ENCODE assay signal across 18 mouse cellular contexts in the genomic region with DNA sequence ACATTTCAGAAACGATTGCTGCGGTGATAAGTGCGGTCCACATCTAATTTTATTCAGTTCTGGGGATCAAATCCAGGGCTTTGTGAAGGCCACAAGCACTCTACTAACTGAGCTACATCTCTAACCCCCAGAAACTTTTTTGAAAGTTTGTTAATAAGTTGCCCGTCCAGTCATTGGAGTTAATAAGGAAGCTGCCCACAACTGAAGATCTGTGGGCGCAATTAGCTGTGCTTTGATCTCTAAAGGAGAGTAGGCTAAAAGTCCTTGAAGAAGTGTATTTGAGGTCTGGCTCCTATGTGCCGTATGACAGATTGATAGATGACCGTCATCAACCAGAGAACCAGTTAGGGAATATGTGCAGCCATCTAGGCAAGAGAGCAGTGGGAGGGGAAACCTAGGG. TPM values are rescaled to one million over a fixed set of nuclear protein-coding genes. Genes with fewer than 3 reads are reported as not detected.
DNase-seq lines count a peak whose midpoint lies in the region; ATAC-seq lines count a peak whose summit lies in the region.
"Had no signal": no experiment of that assay in that cellular context is flagged by ENCODE, and none has a peak within 500 bp of the region (broad histone marks: within the 10 kb centered on the region; RNA-seq: fewer than 3 reads in every experiment).

No protein-coding gene starts in this region.

- 0 out of 2 replicates have a peak, but pooled peaks cover 2% of the 10 kb centered on the region for H3K9me3 ChIP-seq in kidney, embryonic 16.5 days (ENCODE audit: low read length)
- no peaks in the 10 kb centered on the region for H3K9me3 ChIP-seq in midbrain, embryonic 13.5 days
- H3K9me3 ChIP-seq: embryonic facial prominence, embryonic 10.5 days; embryonic facial prominence, embryonic 12.5 days; forebrain, embryonic 15.5 days had no signal

- WGBS in kidney, embryonic 16.5 days: 78% methylated on average over 7 of the region's 7 CpGs
- WGBS in midbrain, embryonic 13.5 days: 96% methylated on average over 7 of the region's 7 CpGs

- H3K36me3 ChIP-seq in kidney, embryonic 16.5 days (ENCODE audit: insufficient read depth, low read length): no peaks in the 10 kb centered on the region
- no peaks in the 10 kb centered on the region for H3K36me3 ChIP-seq in midbrain, embryonic 13.5 days
- H3K36me3 ChIP-seq: embryonic facial prominence, embryonic 10.5 days; embryonic facial prominence, embryonic 12.5 days; forebrain, embryonic 15.5 days had no signal

- H3K27me3 ChIP-seq in kidney, embryonic 16.5 days (ENCODE audit: insufficient read depth, low read length): no peaks in the 10 kb centered on the region
- H3K27me3 ChIP-seq in midbrain, embryonic 13.5 days: no peaks in the 10 kb centered on the region
- H3K27me3 ChIP-seq: embryonic facial prominence, embryonic 12.5 days; forebrain, embryonic 13.5 days; forebrain, embryonic 15.5 days had no signal

- no peak overlapping the region for H3K9ac ChIP-seq in kidney, embryonic 16.5 days (replicated peaks; ENCODE audit: low read length)
- no peak overlapping the region for H3K9ac ChIP-seq in midbrain, embryonic 13.5 days (replicated peaks)
- H3K9ac ChIP-seq: embryonic facial prominence, embryonic 12.5 days; forebrain, embryonic 13.5 days; forebrain, embryonic 15.5 days had no signal

- no peak overlapping the region for H3K27ac ChIP-seq in kidney, embryonic 16.5 days (ENCODE audit: low read length)
- no peak overlapping the region for H3K27ac ChIP-seq in midbrain, embryonic 13.5 days
- H3K27ac ChIP-seq: embryonic facial prominence, embryonic 10.5 days; embryonic facial prominence, embryonic 12.5 days; forebrain, embryonic 13.5 days; forebrain, embryonic 15.5 days had no signal

- peak; percentile 71 for DNase-seq in kidney, adult 9 months
- no peak for DNase-seq in kidney, postnatal 36 days
- no peak for DNase-seq in kidney, postnatal 14 days
- peak; percentile 30 for DNase-seq in forelimb bud, embryonic 11.5 days (ENCODE audit: low read depth, low spot score)
- DNase-seq: adrenal gland, adult 2 months; adrenal gland, postnatal 10 days; adrenal gland, postnatal 25 days; cerebellum, adult 11-12 months; cerebellum, adult 2 months; cerebellum, adult 9-10 months; cerebellum, postnatal 10 days; cerebellum, postnatal 25 days had no signal

- H3K4me1 ChIP-seq in kidney, embryonic 16.5 days (ENCODE audit: insufficient read depth, low read length): no peaks in the 10 kb centered on the region
- no peaks in the 10 kb centered on the region for H3K4me1 ChIP-seq in midbrain, embryonic 13.5 days (replicated peaks)
- H3K4me1 ChIP-seq: embryonic facial prominence, embryonic 10.5 days; embryonic facial prominence, embryonic 12.5 days; forebrain, embryonic 13.5 days; forebrain, embryonic 15.5 days had no signal

- no peak overlapping the region for H3K4me3 ChIP-seq in kidney, embryonic 16.5 days (ENCODE audit: low read length)
- no peak overlapping the region for H3K4me3 ChIP-seq in midbrain, embryonic 13.5 days (replicated peaks)
- H3K4me3 ChIP-seq: embryonic facial prominence, embryonic 10.5 days; embryonic facial prominence, embryonic 12.5 days; forebrain, embryonic 13.5 days; forebrain, embryonic 15.5 days had no signal

- H3K4me2 ChIP-seq in kidney, embryonic 16.5 days (replicated peaks; ENCODE audit: low read depth, low read length): no peak overlapping the region
- no peak overlapping the region for H3K4me2 ChIP-seq in midbrain, embryonic 13.5 days (replicated peaks)
- H3K4me2 ChIP-seq: embryonic facial prominence, embryonic 12.5 days; forebrain, embryonic 13.5 days; forebrain, embryonic 15.5 days had no signal

- ATAC-seq in kidney, embryonic 16.5 days (ENCODE audit: low FRiP score, low TSS enrichment): peak; percentile 31; the same call in 1 of the 2 replicates
- ATAC-seq in midbrain, embryonic 13.5 days: no peak
- ATAC-seq: forebrain, embryonic 13.5 days; forebrain, embryonic 15.5 days had no signal

RNA-seq across cellular contexts. Expression of a gene that starts 20.9 kb away (rescaled TPM):
- 61.2 and 61.5 TPM in 2 replicates for polyA plus RNA-seq in kidney, embryonic 16.5 days (2015; fragmentation: Nextera tagmentation; extraction: Ambion mirVana)
- polyA plus RNA-seq in midbrain, embryonic 13.5 days (2015; fragmentation: Nextera tagmentation; extraction: Ambion mirVana): 29.0 and 33.4 TPM in 2 replicates
- polyA plus RNA-seq: adrenal gland, adult 2 months had no signal

RNA-seq across cellular contexts. Expression of a gene that starts 22.0 kb away (rescaled TPM):
- polyA plus RNA-seq in kidney, embryonic 16.5 days (2015; fragmentation: Nextera tagmentation; extraction: Ambion mirVana): 7.4 and 7.8 TPM in 2 replicates
- 6.4 and 6.5 TPM in 2 replicates for polyA plus RNA-seq in midbrain, embryonic 13.5 days (2015; fragmentation: Nextera tagmentation; extraction: Ambion mirVana)

Comparison
In these comparisons a context has a peak if more than half of its experiments do, and no peak if none do; other contexts are left out.
1. DNase-seq: peak in kidney, adult 9 months (single experiment) and forelimb bud, embryonic 11.5 days (single experiment); none in kidney, postnatal 36 days (0 of 2) and kidney, postnatal 14 days (single experiment).